ENCODE assay signal across 17 mouse cellular contexts in genomic region chr2:128613365-128613764, GRCm38 (mm10). TPM values are rescaled to one million over a fixed set of nuclear protein-coding genes. Genes with fewer than 3 reads are reported as not detected.
DNase-seq lines count a peak whose midpoint lies in the region; ATAC-seq and TF ChIP-seq lines count a peak whose summit lies in the region.
"Had no signal": no experiment of that assay in that cellular context is flagged by ENCODE, and none has a peak within 500 bp of the region (broad histone marks: within the 10 kb centered on the region; RNA-seq: fewer than 3 reads in every experiment).

No protein-coding gene starts in this region.

- H3K4me3 ChIP-seq in kidney, embryonic 15.5 days (replicated peaks): no peak overlapping the region
- H3K4me3 ChIP-seq in heart, postnatal 0 days (ENCODE audit: low read depth, low read length): no peak overlapping the region
- H3K4me3 ChIP-seq in limb, embryonic 10.5 days: no peak overlapping the region
- H3K4me3 ChIP-seq: forebrain, embryonic 10.5 days; heart, embryonic 15.5 days had no signal

- no peak for TF ChIP-seq EP300 in heart, postnatal 0 days (IDR thresholded peaks at IDR 0.05; ENCODE audit: low read depth)

- H3K36me3 ChIP-seq in kidney, embryonic 15.5 days: peaks cover 79% of the 10 kb centered on the region
- H3K36me3 ChIP-seq in heart, postnatal 0 days (replicated peaks; ENCODE audit: control insufficient read depth, insufficient read depth, low read length): peaks cover 77% of the 10 kb centered on the region
- peaks cover 91% of the 10 kb centered on the region for H3K36me3 ChIP-seq in limb, embryonic 10.5 days

- no peaks in the 10 kb centered on the region for H3K9me3 ChIP-seq in kidney, embryonic 15.5 days (replicated peaks)
- H3K9me3 ChIP-seq in heart, postnatal 0 days (replicated peaks; ENCODE audit: control insufficient read depth, low read length): no peaks in the 10 kb centered on the region
- no peaks in the 10 kb centered on the region for H3K9me3 ChIP-seq in limb, embryonic 10.5 days (replicated peaks)
- H3K9me3 ChIP-seq: forebrain, embryonic 10.5 days; heart, embryonic 15.5 days had no signal

- H3K27me3 ChIP-seq in kidney, embryonic 15.5 days: no peaks in the 10 kb centered on the region
- no peaks in the 10 kb centered on the region for H3K27me3 ChIP-seq in heart, postnatal 0 days (ENCODE audit: control insufficient read depth, insufficient read depth, low read length)
- H3K27me3 ChIP-seq in limb, embryonic 10.5 days (ENCODE audit: low read depth, poor library complexity, severe bottlenecking): no peaks in the 10 kb centered on the region
- H3K27me3 ChIP-seq: heart, embryonic 15.5 days had no signal

- no peak overlapping the region for H3K27ac ChIP-seq in kidney, embryonic 15.5 days
- H3K27ac ChIP-seq in heart, postnatal 0 days (ENCODE audit: low read depth): no peak overlapping the region
- H3K27ac ChIP-seq in limb, embryonic 10.5 days: no peak overlapping the region
- H3K27ac ChIP-seq: forebrain, embryonic 10.5 days; heart, embryonic 15.5 days had no signal

- peak; percentile 17 for DNase-seq in kidney, postnatal 10 days
- DNase-seq in heart, postnatal 0 days (ENCODE audit: low spot score): peak; percentile 11
- peak; percentile 12 for DNase-seq in limb, embryonic 10.5 days (ENCODE audit: low spot score)
- DNase-seq in lung, postnatal 25 days (ENCODE audit: low spot score): peak; percentile 39
- DNase-seq in frontal cortex, postnatal 10 days (ENCODE audit: low spot score in 2 of 2): no peak
- DNase-seq: cerebellum, adult 8-10 months; right cerebral cortex, postnatal 14 days; thymus, postnatal 4 days had no signal

- no peak overlapping the region for H3K9ac ChIP-seq in kidney, embryonic 15.5 days
- H3K9ac ChIP-seq in heart, postnatal 0 days (replicated peaks; ENCODE audit: low read depth, low read length): no peak overlapping the region
- H3K9ac ChIP-seq: heart, embryonic 15.5 days had no signal

- no peaks in the 10 kb centered on the region for H3K4me1 ChIP-seq in kidney, embryonic 15.5 days
- no peaks in the 10 kb centered on the region for H3K4me1 ChIP-seq in heart, postnatal 0 days (ENCODE audit: control insufficient read depth, insufficient read depth)
- H3K4me1 ChIP-seq in limb, embryonic 10.5 days: no peaks in the 10 kb centered on the region
- H3K4me1 ChIP-seq: forebrain, embryonic 10.5 days; heart, embryonic 15.5 days had no signal

- H3K4me2 ChIP-seq in kidney, embryonic 15.5 days: no peak overlapping the region
- no peak overlapping the region for H3K4me2 ChIP-seq in heart, postnatal 0 days (ENCODE audit: low read depth, low read length)
- H3K4me2 ChIP-seq: heart, embryonic 15.5 days had no signal

- TF ChIP-seq CTCF in heart, postnatal 0 days (IDR thresholded peaks at IDR 0.05; ENCODE audit: low read depth): no peak

- no peak for ATAC-seq in kidney, embryonic 15.5 days (replicated peaks; ENCODE audit: low FRiP score)
- ATAC-seq in heart, postnatal 0 days (ENCODE audit: insufficient read depth, low read depth): no peak
- no peak for ATAC-seq in megakaryocyte progenitor cell, adult 5-6 weeks (replicated peaks; ENCODE audit: poor library complexity)

- WGBS in kidney, embryonic 15.5 days: 80% methylated on average over 5 of the region's 5 CpGs
- 67% methylated on average over 5 of the region's 5 CpGs for WGBS in heart, postnatal 0 days
- 90% methylated on average over 5 of the region's 5 CpGs for whole genome bisulfite sequencing in limb, embryonic 10.5 days

RNA-seq across cellular contexts. Expression of gene Spdye4c, which starts 22.4 kb away (rescaled TPM):
- not detected in 2 replicates for polyA plus RNA-seq in kidney, embryonic 15.5 days (2015; fragmentation: Nextera tagmentation; extraction: Ambion mirVana)
- not detected in 2 replicates for total RNA-seq in heart, postnatal 0 days (2014; rRNA removed; ENCODE audit: low replicate concordance)
- not detected in 2 replicates for polyA plus RNA-seq in heart, postnatal 0 days (2015; fragmentation: Nextera tagmentation; extraction: Ambion mirVana)
- polyA plus RNA-seq in limb, embryonic 10.5 days (2016; fragmentation: Nextera tagmentation; extraction: Ambion mirVana): not detected in 2 replicates
- not detected in 2 replicates for total RNA-seq in megakaryocyte progenitor cell, adult 5-6 weeks (2015)
- total RNA-seq in megakaryocyte progenitor cell, adult 5-6 weeks (2017): not detected in 2 replicates
- total RNA-seq: adrenal gland, adult 18-20 months; layer of hippocampus, adult 18-20 months; neutrophil, adult 5-6 weeks had no signal
- polyA plus RNA-seq: brain, embryonic 14.5 days; embryonic facial prominence, embryonic 11.5 days; forebrain, embryonic 10.5 days; heart, embryonic 15.5 days had no signal

Comparison
In these comparisons a context has a peak if more than half of its experiments do, and no peak if none do; other contexts are left out.
1. DNase-seq: peak in kidney, postnatal 10 days (single experiment), heart, postnatal 0 days (single experiment), limb, embryonic 10.5 days (single experiment) and lung, postnatal 25 days (single experiment); none in frontal cortex, postnatal 10 days (0 of 2).